Mouse (Mus musculus) forebrain, embryonic 16.5 days (tissue): Measurements from ENCODE around the gene Krt2. TPM values are rescaled to one million over a fixed set of nuclear protein-coding genes. Genes with fewer than 3 reads are reported as not detected.

Experiments used
- ATAC-seq: fragments of 200-750 bp; cut with Nextera tagmentation; 2 replicates; pipeline ENCODE4 v1.8.0; 2017; ENCODE audit warnings: mild to moderate bottlenecking, moderate library complexity
- H3K27ac ChIP-seq: fragments of 300-500 bp; sonication (generic); 2 replicates; pipeline ENCODE4 v1.5.1; 2014; ENCODE audit warnings: low read length, control low read depth
- H3K27me3 ChIP-seq: fragments of 300-500 bp; sonication (generic); replicated peaks from 2 replicates; pipeline ENCODE4 v1.6.1; 2014; ENCODE audit warnings: low read length; ENCODE audit not compliant: control insufficient read depth, insufficient read depth
- H3K36me3 ChIP-seq: fragments of 300-500 bp; sonication (generic); 2 replicates; pipeline ENCODE4 v1.6.1; 2014; ENCODE audit not compliant: control insufficient read depth, insufficient read depth
- H3K4me1 ChIP-seq: fragments of 300-500 bp; sonication (generic); replicated peaks from 2 replicates; pipeline ENCODE4 v1.6.1; 2014; ENCODE audit warnings: low read length; ENCODE audit not compliant: control insufficient read depth, insufficient read depth
- H3K4me2 ChIP-seq: fragments of 300-500 bp; sonication (generic); 2 replicates; pipeline ENCODE4 v1.6.1; 2014; ENCODE audit warnings: mild to moderate bottlenecking, low read length, control low read depth
- H3K4me3 ChIP-seq: fragments of 300-500 bp; sonication (generic); replicated peaks from 2 replicates; pipeline ENCODE4 v1.5.1; 2014; ENCODE audit warnings: mild to moderate bottlenecking, low read length, control low read depth
- H3K9ac ChIP-seq: fragments of 300-500 bp; sonication (generic); replicated peaks from 2 replicates; pipeline ENCODE4 v1.6.1; 2014; ENCODE audit warnings: low read depth, low read length, control low read depth
- H3K9me3 ChIP-seq: fragments of 300-500 bp; sonication (generic); 2 replicates; pipeline ENCODE4 v1.6.1; 2016; ENCODE audit warnings: low read length; ENCODE audit not compliant: control insufficient read depth
- WGBS: fragments of 180-500 bp; shearing (Covaris S2); extraction: QIAGEN DNeasy Blood & Tissue Kit; methylation state at CpG from one replicate; pipeline ENCODE4 v1.1.7; 2014; 5-methylcytosine and 5-hydroxymethylcytosine counted together
- polyA plus RNA-seq: library from polyadenylated mRNA; unstranded; fragments of >200 nt; fragmentation: Nextera tagmentation; extraction: Ambion mirVana; gene quantifications from 2 replicates; pipeline ENCODE4 v1.2.1, GENCODE M21; 2015

Krt2 gene
- polyA plus RNA-seq, 1 experiment from 2014 or later: 0.08 TPM

- Histone ChIP-seq H3K9ac (no peak overlapping the region), H3K36me3 (no peaks in the 10 kb centered on the region), H3K4me2 (no peak overlapping the region), H3K27me3 (no peaks in the 10 kb centered on the region), H3K4me3 (no peak overlapping the region), H3K27ac (peak overlapping the region; percentile 74), H3K4me1 (peaks cover 12% of the 10 kb centered on the region), H3K9me3 (no peaks in the 10 kb centered on the region)
- 2% methylated on average over 3 of the region's 3 CpGs for WGBS
- ATAC-seq: peak; percentile 85
These were observed 27.1 kb downstream of the Krt2 start for GRCm38 (mm10) chr15:101790867-101791266.

- H3K36me3 ChIP-seq: no peaks in the 10 kb centered on the region
- no peak for ATAC-seq
- no peak within 1 kb of the TSS for H3K4me2 ChIP-seq
- H3K27me3 ChIP-seq: no peaks in the 10 kb centered on the region
- H3K9me3 ChIP-seq: no peaks in the 10 kb centered on the region
- no peak within 1 kb of the TSS for H3K9ac ChIP-seq
- no peak within 1 kb of the TSS for H3K27ac ChIP-seq
- H3K4me3 ChIP-seq: no peak within 1 kb of the TSS
- WGBS: 90% methylated on average over 18 of the region's 18 CpGs
- peaks cover 11% of the 10 kb centered on the region for H3K4me1 ChIP-seq
These were observed 31.6 kb downstream of the Krt2 start, which contains the start of gene Krt72 for GRCm38 (mm10) chr15:101786360-101786759. Krt72 (minus strand) TSS chr15:101786460.

GRCm38 (mm10) chr15:101773420-101773819, 44.5 kb downstream of the Krt2 start:
- H3K9ac ChIP-seq: no peak overlapping the region
- H3K4me3 ChIP-seq: no peak overlapping the region
- no peaks in the 10 kb centered on the region for H3K36me3 ChIP-seq
- peaks cover 6% of the 10 kb centered on the region for H3K4me1 ChIP-seq
- no peaks in the 10 kb centered on the region for H3K9me3 ChIP-seq
- no peak overlapping the region for H3K4me2 ChIP-seq
- H3K27me3 ChIP-seq: no peaks in the 10 kb centered on the region
- 81% methylated on average over 10 of the region's 10 CpGs for WGBS
- H3K27ac ChIP-seq: no peak overlapping the region
- ATAC-seq: no peak

GRCm38 (mm10) chr15:101772711-101773081, 45.3 kb downstream of the Krt2 start:
- Histone ChIP-seq H3K36me3 (no peaks in the 10 kb centered on the region), H3K4me1 (peaks cover 6% of the 10 kb centered on the region), H3K9ac (no peak overlapping the region), H3K4me2 (no peak overlapping the region), H3K4me3 (no peak overlapping the region), H3K27me3 (no peaks in the 10 kb centered on the region), H3K27ac (no peak overlapping the region), H3K9me3 (no peaks in the 10 kb centered on the region)
- ATAC-seq: peak; percentile 84
- 16% methylated on average over 5 of the region's 5 CpGs for WGBS

GRCm38 (mm10) chr15:101772080-101772710, 45.8 kb downstream of the Krt2 start:
- WGBS: 77% methylated on average over 5 of the region's 5 CpGs
- Histone ChIP-seq H3K9me3 (no peaks in the 10 kb centered on the region), H3K9ac (no peak overlapping the region), H3K4me2 (no peak overlapping the region), H3K4me3 (no peak overlapping the region), H3K27me3 (no peaks in the 10 kb centered on the region), H3K4me1 (peaks cover 6% of the 10 kb centered on the region), H3K27ac (no peak overlapping the region), H3K36me3 (no peaks in the 10 kb centered on the region)
- ATAC-seq: peak; percentile 31

GRCm38 (mm10) chr15:101770226-101770625, 47.7 kb downstream of the Krt2 start:
- Histone ChIP-seq H3K27me3 (no peaks in the 10 kb centered on the region), H3K4me3 (no peak overlapping the region), H3K4me1 (peaks cover 6% of the 10 kb centered on the region), H3K36me3 (no peaks in the 10 kb centered on the region), H3K4me2 (no peak overlapping the region), H3K27ac (no peak overlapping the region), H3K9me3 (no peaks in the 10 kb centered on the region), H3K9ac (no peak overlapping the region)
- ATAC-seq: no peak
- WGBS: 56% methylated on average over 8 of the region's 8 CpGs

Other genes starting within 250 kb of the Krt2 start
- 0.10 TPM in 1 of 2 replicates, not detected in the other for gene Krt75, start 244.3 kb downstream of the Krt2 start, polyA plus RNA-seq
- not detected in 2 replicates for gene Gm5414, start 190.0 kb downstream of the Krt2 start, polyA plus RNA-seq
- not detected in 2 replicates for gene Gm5478, start 170.8 kb downstream of the Krt2 start, polyA plus RNA-seq
- not detected in 2 replicates for gene Krt6b, start 137.9 kb downstream of the Krt2 start, polyA plus RNA-seq
- 0.53 TPM in 1 of 2 replicates, not detected in the other for gene Krt6a, start 123.9 kb downstream of the Krt2 start, polyA plus RNA-seq
- gene Krt5, start 105.3 kb downstream of the Krt2 start, polyA plus RNA-seq: 0.73 TPM in 1 of 2 replicates, not detected in the other
- not detected in 2 replicates for gene Krt71, start 75.1 kb downstream of the Krt2 start, polyA plus RNA-seq
- gene Krt72, start 31.7 kb downstream of the Krt2 start, polyA plus RNA-seq: not detected in 2 replicates
- 0.41 and 0.80 TPM in 2 replicates for gene Krt73, start 15.8 kb downstream of the Krt2 start, polyA plus RNA-seq
- gene Krt1, start 32.6 kb upstream of the Krt2 start, polyA plus RNA-seq: 8.2 and 10.8 TPM in 2 replicates
- gene Krt77, start 51.5 kb upstream of the Krt2 start, polyA plus RNA-seq: 0.49 and 0.94 TPM in 2 replicates
- not detected in 2 replicates for gene Krt76, start 74.8 kb upstream of the Krt2 start, polyA plus RNA-seq
- gene Krt4, start 106.6 kb upstream of the Krt2 start, polyA plus RNA-seq: 0.55 TPM in 1 of 2 replicates, not detected in the other
- 0.15 and 0.38 TPM in 2 replicates for gene Krt79, start 122.2 kb upstream of the Krt2 start, polyA plus RNA-seq
- not detected in 2 replicates for gene Krt78, start 136.1 kb upstream of the Krt2 start, polyA plus RNA-seq
- 2.4 and 3.7 TPM in 2 replicates for gene Krt8, start 186.3 kb upstream of the Krt2 start, polyA plus RNA-seq
- 4.4 TPM in 2 replicates for gene Krt18, start 210.0 kb upstream of the Krt2 start, polyA plus RNA-seq